Mouse (Mus musculus): ENCODE data around the gene Gphb5. TPM values are rescaled to one million over a fixed set of nuclear protein-coding genes. Genes with fewer than 3 reads are reported as not detected.

Gphb5 gene
- total RNA-seq, 1 experiment from 2014 or later, result not detected

DNA sequence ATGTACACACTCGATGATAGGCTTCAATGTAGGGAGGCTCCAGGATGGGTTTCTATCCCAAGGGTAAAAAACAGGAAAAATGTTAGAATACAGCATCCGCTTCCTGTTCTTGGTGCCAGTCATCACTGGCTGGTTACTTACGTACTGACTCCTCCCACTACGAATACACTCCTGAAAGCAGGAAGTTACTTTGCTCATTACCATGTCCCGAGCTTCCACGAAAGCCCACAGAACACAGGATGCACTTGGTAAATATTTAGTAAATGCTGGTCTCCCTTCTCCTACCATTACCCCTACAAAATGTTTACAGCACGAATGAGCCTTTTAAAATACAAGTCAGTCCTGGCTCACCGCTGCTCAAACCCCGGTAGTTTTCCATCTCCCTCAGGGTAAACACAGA lies 3.6 kb downstream of the Gphb5 start:
- peak; percentile 52 to 54; a peak in 2 of 4 replicates for ATAC-seq (replicated peaks in 1 of 2; ENCODE audit: insufficient read depth in 1 of 2, low FRiP score in 2 of 2, low TSS enrichment in 1 of 2, low read depth in 1 of 2, poor library complexity in 2 of 2, severe bottlenecking in 2 of 2)

DNA sequence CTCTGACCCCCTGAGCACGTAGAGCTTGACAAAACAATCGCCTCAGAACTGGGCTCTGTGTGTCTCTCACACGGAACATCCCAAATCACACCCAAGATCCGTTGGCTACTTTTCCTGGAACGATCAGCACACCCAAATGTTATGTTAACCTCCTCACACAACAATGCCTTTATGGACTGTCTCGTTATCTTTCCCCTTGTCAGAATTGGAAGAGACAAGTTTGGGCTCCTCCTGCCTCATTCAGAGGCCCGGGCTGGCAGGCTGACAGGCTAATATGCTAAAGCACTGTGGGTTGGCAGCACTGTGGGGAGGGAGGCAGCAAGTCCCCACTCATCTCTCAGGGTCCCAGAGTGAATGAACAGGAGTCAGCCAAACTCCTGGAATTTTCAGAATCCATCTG lies 19.5 kb downstream of the Gphb5 start:
- ATAC-seq (replicated peaks in 1 of 2; ENCODE audit: insufficient read depth in 1 of 2, low FRiP score in 2 of 2, low TSS enrichment in 1 of 2, low read depth in 1 of 2, poor library complexity in 2 of 2, severe bottlenecking in 2 of 2), result no peak

DNA sequence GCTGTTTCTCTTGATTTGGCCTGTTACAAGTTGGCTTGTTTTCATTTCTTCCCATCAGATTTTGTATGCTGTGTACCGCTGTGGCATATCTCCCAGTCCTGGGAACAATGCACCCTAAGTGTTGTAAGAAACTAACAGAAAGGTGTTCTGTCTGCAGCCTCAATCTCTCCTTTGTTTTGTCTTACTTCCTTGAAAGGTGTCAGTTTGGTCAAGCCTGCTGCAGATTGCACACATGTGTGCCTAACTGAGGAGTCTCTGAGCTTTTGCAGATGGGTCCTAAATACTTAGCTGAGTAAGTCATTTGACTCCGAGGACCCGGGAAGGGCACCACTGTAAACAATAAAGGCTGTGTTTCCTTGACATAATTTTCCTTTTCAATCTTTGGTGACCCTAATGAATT lies 20.0 kb downstream of the Gphb5 start:
- ATAC-seq (replicated peaks in 1 of 2; ENCODE audit: insufficient read depth in 1 of 2, low FRiP score in 2 of 2, low TSS enrichment in 1 of 2, low read depth in 1 of 2, poor library complexity in 2 of 2, severe bottlenecking in 2 of 2), result no peak

DNA sequence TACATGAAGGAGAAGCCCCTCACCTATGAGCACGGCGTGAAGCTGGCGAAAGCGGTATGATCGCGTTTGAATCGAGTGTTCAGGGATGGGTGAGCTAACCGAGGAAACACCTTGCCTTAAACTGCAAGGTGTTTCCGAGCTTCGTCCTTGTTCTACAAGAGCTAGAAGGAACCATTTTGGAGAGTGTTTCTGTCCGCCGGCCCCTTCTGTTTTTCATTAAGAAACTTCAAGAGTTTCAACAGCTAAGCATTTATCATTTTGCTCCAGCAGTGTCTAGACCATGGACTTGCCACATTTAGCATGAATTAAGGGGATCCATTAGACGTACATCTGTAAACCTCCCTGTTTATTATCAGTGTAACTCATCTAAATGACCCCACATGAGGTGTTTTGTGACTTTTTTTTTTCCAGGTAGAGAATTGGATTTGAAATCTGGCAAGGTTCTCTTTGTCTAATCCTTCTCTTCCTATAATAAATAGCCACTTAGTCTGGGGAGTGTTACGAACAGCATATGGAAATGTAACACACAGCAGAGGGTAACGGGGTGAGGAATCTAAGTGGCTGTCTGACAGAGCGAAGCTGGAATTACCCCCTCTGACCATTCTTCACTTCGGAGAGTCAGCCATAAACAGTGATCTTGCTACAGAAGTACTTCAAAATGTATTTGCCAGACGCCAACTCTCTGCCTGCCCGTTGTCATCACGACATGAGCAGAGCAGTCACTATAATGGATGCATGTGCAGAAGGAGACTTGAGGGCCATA lies 22.4 kb downstream of the Gphb5 start:
- no peak for ATAC-seq (replicated peaks in 1 of 2; ENCODE audit: insufficient read depth in 1 of 2, low FRiP score in 2 of 2, low TSS enrichment in 1 of 2, low read depth in 1 of 2, poor library complexity in 2 of 2, severe bottlenecking in 2 of 2)

DNA sequence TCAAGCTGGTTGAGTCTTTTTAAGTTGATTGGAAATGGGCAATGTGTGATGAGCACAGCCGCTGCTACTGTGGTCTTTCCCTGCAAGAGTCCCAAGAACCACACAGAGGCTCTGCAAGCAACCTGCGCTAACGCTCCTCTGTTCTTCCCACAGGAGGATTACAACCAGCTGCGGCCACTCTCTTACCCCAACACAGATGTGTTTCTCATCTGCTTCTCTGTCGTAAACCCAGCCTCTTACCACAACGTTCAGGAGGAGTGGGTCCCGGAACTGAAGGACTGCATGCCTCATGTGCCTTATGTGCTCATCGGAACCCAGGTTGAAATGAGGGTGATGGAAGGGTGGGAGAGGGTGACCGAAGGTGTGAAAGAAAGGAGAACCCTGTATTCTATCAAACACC lies 25.1 kb downstream of the Gphb5 start:
- no peak for ATAC-seq (replicated peaks in 1 of 2; ENCODE audit: insufficient read depth in 1 of 2, low FRiP score in 2 of 2, low TSS enrichment in 1 of 2, low read depth in 1 of 2, poor library complexity in 2 of 2, severe bottlenecking in 2 of 2)

DNA sequence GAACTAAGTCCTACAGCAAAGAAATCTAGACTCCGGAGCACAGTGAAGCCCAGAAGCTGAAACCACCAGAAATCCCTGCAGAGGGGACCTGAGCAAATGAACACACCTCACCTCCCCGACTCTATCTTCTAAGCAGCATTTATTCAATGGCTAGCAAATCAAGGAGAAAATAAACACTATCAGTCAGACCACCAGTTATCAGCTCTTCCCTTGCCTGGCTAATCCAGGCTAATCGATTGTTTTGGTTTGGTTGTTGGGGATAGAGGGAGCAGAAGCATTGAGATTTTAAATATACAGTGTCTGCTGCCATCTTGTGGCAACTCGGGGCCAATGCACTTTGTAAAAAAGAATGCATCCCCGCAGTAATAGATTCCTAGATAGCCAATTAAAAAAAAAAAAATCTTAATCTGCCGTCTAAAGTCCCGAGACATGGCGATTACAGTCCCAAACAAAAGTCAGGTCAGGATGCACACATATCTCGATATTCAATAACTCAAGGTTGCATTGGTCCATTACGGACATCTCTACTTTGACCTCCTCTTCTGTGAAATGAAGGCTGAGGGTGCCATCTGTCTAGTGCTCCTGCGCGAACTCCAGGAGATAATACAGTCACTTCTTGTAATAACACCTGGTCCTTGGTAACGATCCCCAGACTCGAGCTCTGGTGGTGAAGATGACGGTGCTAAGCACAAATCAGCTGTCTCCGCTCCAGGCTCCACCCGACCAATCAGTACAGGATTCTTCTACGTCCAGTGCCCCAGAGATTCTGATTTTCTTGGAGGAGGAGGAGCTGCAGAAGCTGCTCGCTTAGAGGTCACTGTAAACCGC lies 27.1 kb downstream of the Gphb5 start:
- no peak for ATAC-seq (replicated peaks in 1 of 2; ENCODE audit: insufficient read depth in 1 of 2, low FRiP score in 2 of 2, low TSS enrichment in 1 of 2, low read depth in 1 of 2, poor library complexity in 2 of 2, severe bottlenecking in 2 of 2)

DNA sequence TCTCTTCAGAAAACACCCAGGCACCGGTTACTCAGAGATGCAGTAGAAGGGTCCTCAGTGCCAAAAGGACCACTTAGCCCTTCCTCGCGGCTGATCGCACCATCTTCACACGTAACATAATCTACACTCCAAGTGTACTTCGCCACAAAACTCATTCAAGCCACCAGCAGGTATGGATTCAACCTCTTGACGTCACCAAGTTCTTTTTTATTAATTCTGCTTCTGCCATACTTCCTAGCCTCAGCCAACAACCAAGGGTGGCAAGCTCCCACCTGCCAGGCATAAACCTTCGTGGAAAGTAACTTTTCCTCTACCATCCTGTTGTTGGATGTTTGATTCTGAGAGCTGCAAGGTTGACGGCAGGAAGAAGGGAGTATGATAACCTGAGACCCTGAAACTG lies 28.1 kb downstream of the Gphb5 start:
- ATAC-seq (replicated peaks in 1 of 2; ENCODE audit: insufficient read depth in 1 of 2, low FRiP score in 2 of 2, low TSS enrichment in 1 of 2, low read depth in 1 of 2, poor library complexity in 2 of 2, severe bottlenecking in 2 of 2), result no peak

DNA sequence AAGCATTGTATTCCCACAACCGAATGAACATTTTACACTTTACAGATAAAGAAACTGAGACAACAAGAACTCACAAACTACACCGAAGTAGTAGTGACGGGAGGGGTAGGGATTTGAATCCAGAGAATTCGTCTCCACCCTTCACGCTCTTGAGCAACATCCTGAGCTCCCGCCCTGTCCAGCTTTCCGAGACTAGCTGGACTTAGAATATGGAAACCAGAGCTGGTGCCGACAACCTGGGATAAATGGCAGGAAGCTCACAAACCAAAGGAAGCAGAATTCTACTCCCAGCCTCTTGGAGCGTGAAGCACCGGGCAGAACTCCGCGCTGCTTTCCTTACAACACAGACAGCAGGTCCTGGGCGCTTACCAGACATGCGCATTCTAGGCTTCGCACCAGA lies 28.7 kb downstream of the Gphb5 start:
- ATAC-seq (replicated peaks in 1 of 2; ENCODE audit: insufficient read depth in 1 of 2, low FRiP score in 2 of 2, low TSS enrichment in 1 of 2, low read depth in 1 of 2, poor library complexity in 2 of 2, severe bottlenecking in 2 of 2), result no peak

DNA sequence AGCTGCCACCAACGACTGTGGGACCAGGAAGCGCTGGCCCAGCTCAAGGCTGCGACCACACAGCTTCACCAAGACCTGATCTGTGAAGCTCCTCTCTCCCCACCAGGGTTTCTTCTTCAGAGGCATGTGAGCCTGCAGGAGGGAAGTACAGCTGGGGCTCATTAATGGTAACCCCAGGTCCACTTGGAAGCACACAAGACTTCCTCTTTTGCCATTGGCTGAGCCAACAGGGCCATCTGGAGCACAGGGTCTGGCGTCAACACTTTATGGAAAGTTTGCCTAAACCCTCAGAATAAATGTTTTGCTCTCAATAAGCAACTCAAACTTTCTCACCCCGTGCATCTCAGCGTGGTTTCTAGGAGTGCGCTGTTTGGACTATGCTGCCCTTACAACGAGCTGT lies 29.4 kb downstream of the Gphb5 start:
- no peak for ATAC-seq (replicated peaks in 1 of 2; ENCODE audit: insufficient read depth in 1 of 2, low FRiP score in 2 of 2, low TSS enrichment in 1 of 2, low read depth in 1 of 2, poor library complexity in 2 of 2, severe bottlenecking in 2 of 2)

DNA sequence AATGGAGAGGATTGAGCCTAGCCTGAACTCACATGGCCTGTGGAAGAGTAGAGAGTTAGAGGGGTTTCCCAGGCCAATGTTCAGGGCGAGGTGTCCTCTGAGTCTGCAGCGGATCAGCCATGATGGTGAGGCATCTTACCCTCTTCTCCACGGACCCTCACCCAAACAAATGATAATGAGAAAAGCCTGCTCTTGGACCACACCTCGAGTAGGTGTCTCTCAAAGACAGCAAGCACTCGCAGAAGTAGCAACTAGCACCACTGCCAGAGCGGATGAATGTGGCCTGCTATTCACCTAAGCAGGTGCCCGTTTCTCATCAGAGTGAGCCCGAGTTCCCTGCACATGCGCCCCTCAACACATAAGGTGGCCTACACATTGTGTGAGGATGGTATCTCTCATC lies 29.9 kb downstream of the Gphb5 start:
- ATAC-seq (replicated peaks in 1 of 2; ENCODE audit: insufficient read depth in 1 of 2, low FRiP score in 2 of 2, low TSS enrichment in 1 of 2, low read depth in 1 of 2, poor library complexity in 2 of 2, severe bottlenecking in 2 of 2), result no peak

DNA sequence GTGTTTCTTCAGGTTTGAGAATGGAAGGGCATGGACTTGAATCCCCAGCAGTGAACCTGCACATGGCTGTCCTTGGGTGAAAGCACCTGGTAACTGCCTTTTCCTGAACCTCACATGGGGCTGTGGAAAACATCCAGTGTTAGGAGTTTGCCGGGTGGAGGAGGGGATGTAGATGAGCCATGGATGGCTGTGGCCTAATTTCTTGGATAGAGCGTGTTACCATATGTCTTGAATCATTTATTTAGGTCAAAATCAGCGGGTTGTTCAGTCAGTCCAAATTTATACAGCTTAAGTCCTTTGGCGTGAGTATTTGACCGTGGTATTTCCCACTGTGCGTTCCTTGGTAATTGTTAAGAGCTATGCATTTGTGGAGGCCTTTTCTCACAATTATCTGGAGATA lies 40.5 kb downstream of the Gphb5 start:
- ATAC-seq (replicated peaks in 1 of 2; ENCODE audit: insufficient read depth in 1 of 2, low FRiP score in 2 of 2, low TSS enrichment in 1 of 2, low read depth in 1 of 2, poor library complexity in 2 of 2, severe bottlenecking in 2 of 2), result no peak

DNA sequence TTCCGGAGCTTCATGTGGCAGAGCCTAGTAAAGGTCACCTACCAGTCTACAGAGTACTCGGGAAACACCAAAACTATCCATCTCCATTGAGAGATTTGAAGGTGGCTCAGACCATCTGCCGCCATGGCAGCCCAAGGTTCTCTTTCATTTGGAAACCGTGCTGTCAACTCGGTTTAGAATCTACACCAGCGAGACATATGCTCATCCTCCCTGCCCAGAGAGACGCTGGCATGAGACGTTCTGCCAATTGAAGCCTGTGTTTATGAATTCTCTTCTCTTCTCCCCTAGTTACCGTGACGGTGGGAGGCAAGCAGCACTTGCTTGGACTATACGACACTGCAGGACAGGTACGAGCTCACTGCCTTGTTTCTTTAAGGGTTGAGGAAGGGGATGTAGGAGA lies 41.5 kb downstream of the Gphb5 start:
- no peak for ATAC-seq (replicated peaks in 1 of 2; ENCODE audit: insufficient read depth in 1 of 2, low FRiP score in 2 of 2, low TSS enrichment in 1 of 2, low read depth in 1 of 2, poor library complexity in 2 of 2, severe bottlenecking in 2 of 2)

DNA sequence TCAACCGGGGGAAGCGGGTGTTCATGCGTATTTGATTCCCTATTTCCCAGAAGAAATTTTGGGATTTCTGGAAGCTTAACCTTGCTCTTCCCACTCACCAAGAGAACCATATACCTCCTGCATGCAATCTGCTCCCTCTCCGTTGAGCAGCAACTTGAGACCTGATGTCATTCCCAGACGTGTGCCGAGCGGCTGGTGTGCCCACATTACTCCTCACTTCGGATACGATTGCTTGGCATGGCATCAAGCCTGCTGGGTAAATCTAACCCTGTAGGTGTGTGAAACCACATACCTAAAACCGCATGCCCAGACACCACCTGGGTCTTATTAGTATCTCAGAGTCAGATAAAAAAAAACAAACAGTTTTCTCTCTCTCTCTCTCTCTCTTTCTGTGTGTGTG lies 42.1 kb downstream of the Gphb5 start:
- no peak for ATAC-seq (replicated peaks in 1 of 2; ENCODE audit: insufficient read depth in 1 of 2, low FRiP score in 2 of 2, low TSS enrichment in 1 of 2, low read depth in 1 of 2, poor library complexity in 2 of 2, severe bottlenecking in 2 of 2)

DNA sequence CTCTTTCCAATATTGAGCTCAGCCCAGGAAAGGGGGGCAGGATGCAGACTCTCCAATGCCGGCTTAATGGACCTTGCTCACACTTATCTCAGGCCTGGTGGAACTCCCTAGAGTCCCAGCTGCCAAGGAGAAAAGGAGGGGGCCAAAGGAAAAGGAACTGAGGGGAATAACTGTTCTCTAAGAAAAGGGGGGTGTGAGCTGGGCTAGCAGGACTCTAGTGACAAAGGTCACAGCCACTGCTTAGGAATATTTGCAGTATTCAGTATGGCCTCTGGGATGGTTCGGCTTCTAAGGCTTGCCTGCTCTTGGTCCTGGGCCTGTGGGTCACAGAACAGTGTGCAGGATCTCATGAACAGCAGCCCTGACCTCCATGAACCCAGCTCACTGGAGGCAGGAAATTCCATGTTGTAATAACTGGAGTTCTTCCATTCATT lies 47.1 kb downstream of the Gphb5 start:
- no peak for ATAC-seq (replicated peaks in 1 of 2; ENCODE audit: insufficient read depth in 1 of 2, low FRiP score in 2 of 2, low TSS enrichment in 1 of 2, low read depth in 1 of 2, poor library complexity in 2 of 2, severe bottlenecking in 2 of 2)

DNA sequence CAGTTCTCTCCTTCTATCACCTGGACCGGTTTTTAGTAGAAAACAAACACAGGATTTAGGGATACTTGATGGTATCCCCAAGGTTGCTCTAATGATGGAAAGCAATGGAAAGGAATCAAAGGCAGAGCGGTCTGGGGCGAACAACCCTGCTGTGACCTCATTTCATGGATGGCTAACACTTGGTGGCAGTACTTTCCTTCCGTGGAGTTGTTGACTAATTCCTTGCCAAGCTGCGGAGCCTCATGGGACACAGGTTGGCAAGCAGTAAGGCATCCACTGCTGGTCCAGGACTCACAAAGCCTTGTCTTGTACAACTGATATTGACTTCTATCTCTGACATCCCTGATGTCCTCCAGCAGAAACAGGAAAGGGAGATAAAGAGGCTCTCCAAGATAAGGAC lies 48.1 kb downstream of the Gphb5 start:
- ATAC-seq (replicated peaks in 1 of 2; ENCODE audit: insufficient read depth in 1 of 2, low FRiP score in 2 of 2, low TSS enrichment in 1 of 2, low read depth in 1 of 2, poor library complexity in 2 of 2, severe bottlenecking in 2 of 2), result no peak

DNA sequence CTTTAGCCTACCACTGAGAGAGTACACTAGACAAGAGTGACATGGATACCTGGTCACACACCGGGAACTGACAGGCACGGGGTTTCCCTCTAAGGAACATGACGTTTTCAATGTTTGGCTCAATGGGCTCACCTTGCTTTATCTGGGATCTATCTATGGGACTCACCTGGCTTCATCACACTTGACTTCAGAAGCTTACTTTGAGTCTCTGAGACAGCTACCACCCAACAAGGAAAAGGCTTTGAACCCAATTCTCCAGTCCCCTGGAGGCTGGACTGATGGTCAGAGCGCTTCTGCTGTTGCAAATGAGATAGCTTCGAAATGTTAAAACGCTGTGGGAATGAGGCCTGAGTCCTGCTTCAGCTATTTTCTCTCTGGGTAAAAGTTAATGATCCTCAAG lies 49.2 kb downstream of the Gphb5 start:
- no peak for ATAC-seq (replicated peaks in 1 of 2; ENCODE audit: insufficient read depth in 1 of 2, low FRiP score in 2 of 2, low TSS enrichment in 1 of 2, low read depth in 1 of 2, poor library complexity in 2 of 2, severe bottlenecking in 2 of 2)

DNA sequence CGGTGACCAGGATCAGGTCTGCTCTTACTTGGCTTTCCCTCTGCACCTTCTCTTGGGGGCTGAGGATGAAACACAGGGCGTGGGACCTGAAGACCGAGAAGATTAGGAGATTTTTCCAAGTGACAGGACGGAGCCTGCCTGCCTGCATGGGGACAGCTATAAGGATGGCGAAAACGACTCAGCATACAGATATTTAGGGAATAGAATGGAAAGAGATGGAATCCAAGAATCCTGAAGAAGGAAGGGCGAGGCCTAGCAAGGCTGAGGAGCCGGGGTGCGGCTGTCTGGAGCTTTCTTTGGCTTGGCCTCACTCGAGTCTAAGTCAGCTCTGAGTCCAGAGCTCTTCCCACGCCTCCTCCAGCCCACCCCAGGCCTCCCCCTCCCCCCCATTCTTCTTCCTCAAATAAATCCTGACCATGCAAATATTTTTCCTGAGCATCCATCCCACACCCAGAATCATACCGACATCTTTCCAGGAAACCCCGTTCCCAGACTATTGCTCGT lies 50.9 kb downstream of the Gphb5 start:
- ATAC-seq (replicated peaks in 1 of 2; ENCODE audit: insufficient read depth in 1 of 2, low FRiP score in 2 of 2, low TSS enrichment in 1 of 2, low read depth in 1 of 2, poor library complexity in 2 of 2, severe bottlenecking in 2 of 2), result no peak

DNA sequence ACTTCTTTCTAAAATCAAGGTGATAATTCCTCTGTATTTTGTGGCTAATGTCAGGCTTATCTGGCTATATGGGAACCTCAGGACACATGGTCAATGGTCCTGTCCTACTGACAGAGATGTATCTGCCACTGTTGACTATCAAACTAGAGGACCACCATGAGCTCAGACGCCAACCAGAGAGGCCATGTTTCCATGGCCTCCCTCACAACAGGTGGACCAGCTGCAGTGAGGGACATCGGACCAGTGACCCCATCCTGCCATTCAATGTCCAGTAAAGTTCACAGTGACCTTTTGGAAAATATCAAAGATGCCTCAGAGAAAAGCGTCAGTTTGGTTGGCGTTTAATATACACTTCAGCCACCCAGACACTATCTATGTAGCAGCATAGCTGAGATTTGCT lies 52.2 kb downstream of the Gphb5 start:
- ATAC-seq (replicated peaks in 1 of 2; ENCODE audit: insufficient read depth in 1 of 2, low FRiP score in 2 of 2, low TSS enrichment in 1 of 2, low read depth in 1 of 2, poor library complexity in 2 of 2, severe bottlenecking in 2 of 2), result no peak

DNA sequence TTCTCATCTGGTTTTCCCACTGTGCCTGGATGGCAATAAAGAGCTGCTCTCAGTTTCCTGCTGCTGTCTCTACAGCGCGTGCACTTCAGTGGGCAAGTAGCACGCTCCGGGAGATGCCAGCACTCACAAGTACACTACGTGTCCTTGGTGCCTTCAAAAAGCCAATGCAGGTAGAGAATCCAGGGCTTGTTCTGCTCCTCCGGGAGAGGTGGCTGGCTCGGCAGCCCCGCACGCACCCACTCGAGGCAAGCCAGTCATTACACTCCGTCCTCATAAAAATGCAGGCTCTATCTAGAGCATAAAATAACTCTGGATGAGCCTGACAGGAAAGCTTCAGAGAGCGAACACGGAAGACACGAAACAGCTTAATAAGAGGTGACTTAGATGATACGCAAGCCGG lies 54.1 kb downstream of the Gphb5 start:
- no peak for ATAC-seq (replicated peaks in 1 of 2; ENCODE audit: insufficient read depth in 1 of 2, low FRiP score in 2 of 2, low TSS enrichment in 1 of 2, low read depth in 1 of 2, poor library complexity in 2 of 2, severe bottlenecking in 2 of 2)

Data from hematopoietic stem cell, adult 5-6 weeks (primary cell).